Mouse (Mus musculus): Measurements from ENCODE around the gene Tas2r126.

DNA sequence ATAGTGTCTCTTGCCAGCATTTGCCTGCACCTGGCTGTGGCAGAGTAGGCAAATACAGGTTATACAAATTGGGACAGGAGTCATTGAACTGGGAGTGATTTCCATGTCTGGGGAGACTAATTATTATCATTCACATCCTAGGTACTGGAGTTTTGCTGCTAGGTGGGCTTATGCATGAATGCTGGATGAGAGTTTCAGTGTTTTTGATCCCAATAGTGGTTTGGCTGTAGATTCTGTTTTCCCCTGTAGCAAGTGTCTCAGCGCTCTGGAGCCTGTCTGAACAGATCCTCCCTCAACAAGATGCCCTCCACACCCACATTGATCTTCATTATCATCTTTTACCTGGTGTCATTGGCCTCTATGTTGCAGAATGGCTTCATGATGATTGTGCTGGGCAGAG, 34.4 kb upstream of the Tas2r126 start, which contains the start of gene Tas2r143:
- TF ChIP-seq CTCF (conservative IDR thresholded peaks at IDR 0.05; ENCODE audit: low read length) (no peak), POU5F1 (IDR thresholded peaks at IDR 0.05; ENCODE audit: borderline replicate concordance, low read length) (no peak), NANOG (IDR thresholded peaks at IDR 0.05; ENCODE audit: borderline replicate concordance, low read length) (no peak)

All from E14TG2a.4 (cell line).